Mouse (Mus musculus): ENCODE data around the gene Nhej1.
A peak's percentile ranks its signal among the peaks of the same experiment; 100 is the strongest.

Gene Nhej1

GRCm38 (mm10) chr1:74935402-74935801, 189.6 kb downstream of the Nhej1 start, which contains the start of gene Cfap65:
TSS of gene Cfap65 (minus strand) at chr1:74935599.
- DNase-seq (ENCODE audit: low spot score) = peak; percentile 71

- DNase-seq (ENCODE audit: low spot score) = no peak
These were observed 197.2 kb downstream of the Nhej1 start for GRCm38 (mm10) chr1:74927621-74928296.

- DNase-seq (ENCODE audit: low spot score) = peak; percentile 28
These were observed 198.3 kb downstream of the Nhej1 start for GRCm38 (mm10) chr1:74926721-74927120.

GRCm38 (mm10) chr1:74924464-74924863, 200.5 kb downstream of the Nhej1 start:
- no peak for DNase-seq (ENCODE audit: low spot score)

Measured in yolk sac, embryonic 10.5 days (tissue).